Mouse (Mus musculus) megakaryocyte, embryonic 14.5 days (primary cell): ENCODE measurements around the gene Il1r1. TPM values are rescaled to one million over a fixed set of nuclear protein-coding genes. Genes with fewer than 3 reads are reported as not detected.

ENCODE experiments used
- H3K27me3 ChIP-seq: replicated peaks from 2 replicates; pipeline ENCODE3; 2012; ENCODE audit warnings: inconsistent platforms
- H3K36me3 ChIP-seq: replicated peaks from 2 replicates; pipeline ENCODE3; 2012; ENCODE audit warnings: low read length, inconsistent platforms, mixed read lengths
- H3K4me1 ChIP-seq: 2 replicates; pipeline ENCODE4 v1.6.1; 2012; ENCODE audit warnings: inconsistent platforms
- H3K4me3 ChIP-seq: replicated peaks from 2 replicates; pipeline ENCODE3; 2012; ENCODE audit warnings: moderate library complexity, mild to moderate bottlenecking, inconsistent platforms
- H3K9me3 ChIP-seq: 2 replicates; pipeline ENCODE4 v1.6.1; 2012; ENCODE audit warnings: inconsistent platforms
- FLI1 ChIP-seq: IDR thresholded peaks from 2 replicates; pipeline ENCODE4 v1.6.1; 2012; ENCODE audit warnings: low read length, inconsistent platforms, mixed read lengths
- GATA1 ChIP-seq: IDR thresholded peaks from 3 replicates; pipeline ENCODE4 v1.6.1; 2012; ENCODE audit warnings: mixed read lengths, low read length, inconsistent platforms, borderline replicate concordance
- polyA plus RNA-seq: library from polyadenylated mRNA; stranded (reverse); fragments of >175 nt; gene quantifications from 2 replicates; pipeline ENCODE4 v1.2.3, GENCODE M21; 2012; ENCODE audit warnings: low replicate concordance; ENCODE audit not compliant: insufficient read depth

The Il1r1 gene
- polyA plus RNA-seq, 1 experiment: 0.07 TPM

GRCm38 (mm10) chr1:40190837-40191236, 34.0 kb upstream of the Il1r1 start:
- H3K4me3 ChIP-seq: no peak overlapping the region
- no peaks in the 10 kb centered on the region for H3K36me3 ChIP-seq
- H3K27me3 ChIP-seq: no peaks in the 10 kb centered on the region
- H3K9me3 ChIP-seq: no peaks in the 10 kb centered on the region
- TF ChIP-seq GATA1: no peak
- no peak for TF ChIP-seq FLI1
- H3K4me1 ChIP-seq: no peaks in the 10 kb centered on the region

- TF ChIP-seq FLI1: no peak
- TF ChIP-seq GATA1: no peak
- H3K4me1 ChIP-seq: no peaks in the 10 kb centered on the region
- no peaks in the 10 kb centered on the region for H3K36me3 ChIP-seq
- no peak overlapping the region for H3K4me3 ChIP-seq
- no peaks in the 10 kb centered on the region for H3K9me3 ChIP-seq
- no peaks in the 10 kb centered on the region for H3K27me3 ChIP-seq
Measured at GRCm38 (mm10) chr1:40194279-40194678, 30.6 kb upstream of the Il1r1 start.

GRCm38 (mm10) chr1:40213337-40214159, 11.3 kb upstream of the Il1r1 start:
- no peaks in the 10 kb centered on the region for H3K36me3 ChIP-seq
- TF ChIP-seq GATA1 (no peak), FLI1 (no peak)

GRCm38 (mm10) chr1:40217521-40217920, 7.4 kb upstream of the Il1r1 start:
- no peaks in the 10 kb centered on the region for H3K4me1 ChIP-seq
- no peak overlapping the region for H3K4me3 ChIP-seq
- TF ChIP-seq FLI1 (no peak), GATA1 (no peak)
- no peaks in the 10 kb centered on the region for H3K36me3 ChIP-seq
- H3K27me3 ChIP-seq: no peaks in the 10 kb centered on the region
- H3K9me3 ChIP-seq: peaks cover 17% of the 10 kb centered on the region

More at GRCm38 (mm10) chr1:40213337-40214159, 11.3 kb upstream of the Il1r1 start:
- Histone ChIP-seq H3K4me1 (no peaks in the 10 kb centered on the region), H3K27me3 (no peaks in the 10 kb centered on the region), H3K4me3 (no peak overlapping the region), H3K9me3 (peaks cover 20% of the 10 kb centered on the region)

- Histone ChIP-seq H3K36me3 (no peaks in the 10 kb centered on the region), H3K27me3 (no peaks in the 10 kb centered on the region), H3K4me1 (no peaks in the 10 kb centered on the region), H3K4me3 (no peak overlapping the region), H3K9me3 (peaks cover 17% of the 10 kb centered on the region)
- no peak for TF ChIP-seq FLI1
- no peak for TF ChIP-seq GATA1
Measured at GRCm38 (mm10) chr1:40218603-40219002, 6.3 kb upstream of the Il1r1 start.

GRCm38 (mm10) chr1:40220549-40220948, 4.3 kb upstream of the Il1r1 start:
- Histone ChIP-seq H3K36me3 (no peaks in the 10 kb centered on the region), H3K27me3 (no peaks in the 10 kb centered on the region), H3K9me3 (peaks cover 17% of the 10 kb centered on the region), H3K4me3 (no peak overlapping the region), H3K4me1 (no peaks in the 10 kb centered on the region)
- TF ChIP-seq GATA1 (no peak), FLI1 (no peak)

GRCm38 (mm10) chr1:40221864-40222263, 3.0 kb upstream of the Il1r1 start:
- Histone ChIP-seq H3K9me3 (peaks cover 9% of the 10 kb centered on the region; the same call in 1 of the 2 replicates), H3K4me1 (no peaks in the 10 kb centered on the region), H3K4me3 (no peak overlapping the region), H3K27me3 (no peaks in the 10 kb centered on the region), H3K36me3 (no peaks in the 10 kb centered on the region)
- no peak for TF ChIP-seq GATA1
- no peak for TF ChIP-seq FLI1

DNA sequence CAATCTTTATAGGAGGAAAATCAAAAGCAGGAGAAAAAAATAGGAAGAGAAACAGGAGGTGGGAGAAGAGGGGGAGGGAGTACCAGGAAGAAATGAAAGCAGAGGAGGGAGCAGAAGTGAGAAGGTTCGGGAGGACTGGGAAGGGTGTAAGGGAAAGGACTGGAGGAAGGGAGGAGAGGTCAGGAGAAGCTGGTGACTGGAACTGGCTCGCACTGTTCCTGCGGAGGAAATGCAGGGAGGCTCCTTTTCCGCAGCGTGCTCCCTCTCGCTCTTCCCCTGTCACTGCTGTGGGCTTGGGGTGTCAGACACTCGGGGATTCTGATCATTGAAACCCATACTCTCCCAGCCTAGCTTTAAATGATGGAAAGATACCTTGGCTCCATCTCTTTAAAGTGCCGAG, 2.2 kb upstream of the Il1r1 start:
- H3K36me3 ChIP-seq: no peaks in the 10 kb centered on the region
- H3K4me3 ChIP-seq: no peak overlapping the region
- H3K27me3 ChIP-seq: no peaks in the 10 kb centered on the region
- no peaks in the 10 kb centered on the region for H3K4me1 ChIP-seq
- H3K9me3 ChIP-seq: peaks cover 5% of the 10 kb centered on the region; the same call in 1 of the 2 replicates
- TF ChIP-seq FLI1 (no peak), GATA1 (no peak)

DNA sequence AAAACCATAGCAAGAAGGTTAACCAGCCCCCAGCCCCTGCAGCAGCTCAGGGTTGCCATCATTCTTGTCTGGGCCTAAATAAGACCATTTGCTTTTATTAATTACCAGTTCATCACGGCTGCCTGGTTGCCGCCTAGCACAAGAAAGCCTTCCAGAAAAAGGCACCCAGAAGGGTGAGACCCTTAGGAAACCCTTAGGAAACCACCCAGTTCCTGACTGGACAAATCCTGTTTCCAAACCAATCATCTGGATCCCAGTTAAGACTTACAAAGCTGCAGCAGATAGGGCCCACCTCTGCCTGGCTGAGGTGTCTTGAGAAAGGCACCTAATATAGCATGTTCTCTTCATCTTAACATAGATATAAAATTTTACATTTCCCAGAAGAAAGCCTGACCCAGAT, 1.3 kb upstream of the Il1r1 start:
- H3K36me3 ChIP-seq: no peaks in the 10 kb centered on the region
- H3K4me1 ChIP-seq: no peaks in the 10 kb centered on the region
- peaks cover 3% of the 10 kb centered on the region; the same call in 1 of the 2 replicates for H3K9me3 ChIP-seq
- TF ChIP-seq FLI1: no peak
- no peaks in the 10 kb centered on the region for H3K27me3 ChIP-seq
- no peak overlapping the region for H3K4me3 ChIP-seq

GRCm38 (mm10) chr1:40225580-40225979, 700 bp downstream of the Il1r1 start:
- TF ChIP-seq FLI1 (no peak), GATA1 (no peak)
- Histone ChIP-seq H3K36me3 (no peaks in the 10 kb centered on the region), H3K4me3 (no peak overlapping the region), H3K27me3 (no peaks in the 10 kb centered on the region), H3K9me3 (no peaks in the 10 kb centered on the region), H3K4me1 (peaks cover 4% of the 10 kb centered on the region; the same call in 1 of the 2 replicates)
